Mouse (Mus musculus): Measurements from ENCODE around the gene Fcho2.

Gene Fcho2

DNA sequence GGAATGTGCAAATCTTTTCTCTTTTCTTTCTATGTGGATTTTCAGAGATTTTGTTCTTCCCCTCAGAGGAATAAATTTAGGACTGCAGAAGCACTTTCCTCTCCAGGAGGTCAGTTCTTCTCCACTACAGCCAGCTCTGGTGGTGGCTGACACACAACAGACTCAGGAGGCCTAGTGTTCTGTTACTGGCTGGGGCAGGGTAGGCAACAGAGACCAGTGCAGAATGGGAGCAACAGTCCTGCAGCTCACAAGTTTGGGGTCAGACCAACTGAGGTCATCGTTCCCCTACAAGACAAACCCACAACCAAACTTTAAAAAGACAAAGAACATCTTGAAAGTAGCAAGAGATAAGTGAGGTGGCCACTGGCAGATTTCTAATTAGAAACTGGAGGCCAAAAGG, 104.6 kb downstream of the Fcho2 start:
- no peak for DNase-seq (ENCODE audit: low read depth)

- no peak for DNase-seq (ENCODE audit: low read depth)
Observed at GRCm38 (mm10) chr13:98710236-98710635, 105.0 kb downstream of the Fcho2 start.

DNA sequence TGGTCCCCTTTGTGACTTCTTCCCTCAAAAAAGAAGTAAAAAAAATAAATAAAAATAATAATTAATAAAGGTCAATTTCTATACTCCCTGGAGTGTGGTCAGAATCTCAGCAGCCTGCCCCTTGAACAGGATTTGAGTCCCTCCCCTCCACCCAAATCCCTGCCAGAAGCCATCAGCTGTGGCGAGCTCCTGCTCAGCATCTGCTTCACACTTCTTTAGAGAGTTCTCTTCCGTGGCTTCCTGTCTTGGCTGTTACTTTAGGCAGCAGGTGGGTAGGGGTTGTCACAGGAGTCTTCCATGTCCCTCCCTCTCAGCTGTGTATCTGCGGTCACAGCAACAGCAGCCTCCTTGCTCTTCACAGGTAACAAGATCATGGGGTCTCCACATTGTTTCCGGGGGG, 109.7 kb downstream of the Fcho2 start:
- DNase-seq (ENCODE audit: low read depth) = no peak

- no peak for DNase-seq (ENCODE audit: low read depth)
Observed at GRCm38 (mm10) chr13:98703786-98704185, 111.5 kb downstream of the Fcho2 start.

DNA sequence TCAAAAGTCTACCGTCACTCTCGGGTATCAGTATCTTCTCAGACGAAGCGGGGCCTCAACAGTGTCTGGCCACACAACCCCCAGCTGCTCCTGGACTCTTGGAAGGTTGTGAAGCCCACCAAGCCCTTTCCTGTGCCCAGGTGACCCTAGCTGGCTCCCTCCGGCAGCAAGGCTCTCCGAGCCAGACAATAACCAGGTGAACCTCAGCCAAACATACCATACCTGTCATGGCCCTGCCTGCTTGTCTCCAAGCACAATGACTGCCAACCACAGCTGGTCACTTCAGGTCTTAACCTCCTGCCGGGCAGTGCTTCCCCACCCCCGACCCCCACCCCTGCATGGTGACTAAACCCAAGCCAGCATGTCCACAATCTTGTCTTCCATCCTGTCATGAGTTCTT, 112.9 kb downstream of the Fcho2 start:
- no peak for DNase-seq (ENCODE audit: low read depth)

GRCm38 (mm10) chr13:98701309-98701675, 114.0 kb downstream of the Fcho2 start:
- DNase-seq (ENCODE audit: low read depth) = no peak

- no peak for DNase-seq (ENCODE audit: low read depth)
Observed at GRCm38 (mm10) chr13:98700661-98701308, 114.5 kb downstream of the Fcho2 start.

- DNase-seq (ENCODE audit: low read depth) = no peak
Observed at GRCm38 (mm10) chr13:98699982-98700540, 115.2 kb downstream of the Fcho2 start.

DNA sequence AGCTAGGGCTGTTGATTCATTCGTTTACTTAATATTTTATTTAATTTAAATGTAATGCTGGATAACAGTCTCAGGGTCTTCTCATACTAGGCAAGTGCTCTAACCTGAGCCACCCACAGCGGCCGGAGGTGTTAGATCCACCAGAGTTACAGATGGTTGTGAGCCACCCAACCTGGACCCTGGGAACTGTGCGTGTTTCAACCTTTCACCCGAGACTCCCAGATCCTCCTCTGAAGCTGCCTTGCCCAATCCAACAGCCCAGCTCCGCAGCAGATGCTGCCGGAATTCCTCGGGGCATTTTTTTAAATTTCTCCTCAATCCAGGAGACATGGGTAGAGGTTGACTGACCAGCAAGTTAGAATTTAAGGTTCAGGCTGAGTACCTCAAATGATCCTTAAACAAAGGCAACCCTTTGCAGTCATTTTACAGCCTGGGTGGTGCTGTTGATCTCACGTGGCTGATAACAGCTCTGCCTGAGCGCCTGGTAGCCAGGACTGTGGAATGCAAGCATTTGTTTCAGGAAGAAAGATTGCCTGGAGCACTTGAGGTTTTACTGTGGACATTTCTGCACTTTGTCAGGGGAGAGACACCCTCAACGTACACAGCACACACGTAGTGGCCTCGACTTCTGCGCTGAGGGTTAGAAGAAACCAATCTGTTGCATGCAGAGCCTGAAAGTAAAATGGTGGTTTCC, 116.1 kb downstream of the Fcho2 start:
- no peak for DNase-seq (ENCODE audit: low read depth)

DNA sequence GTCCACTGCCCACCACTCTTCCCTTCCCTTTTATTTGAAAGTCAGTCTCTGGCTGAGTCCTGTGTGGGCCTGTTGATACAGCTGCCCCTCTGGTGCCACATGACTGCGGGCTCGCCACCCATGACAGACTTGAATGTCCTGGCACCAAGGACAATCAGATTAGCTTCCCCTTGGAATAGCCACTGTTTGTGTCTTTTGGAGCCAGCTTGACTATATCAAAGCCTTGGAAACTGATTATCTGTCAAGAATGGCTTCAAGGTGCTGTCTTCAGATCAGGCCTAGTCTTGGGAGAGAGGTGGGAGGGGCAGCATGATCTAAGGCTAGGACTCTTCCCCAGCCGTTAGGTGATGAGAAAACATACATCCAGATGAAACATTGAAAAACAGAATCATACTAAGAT, 118.5 kb downstream of the Fcho2 start:
- DNase-seq (ENCODE audit: low read depth) = no peak

GRCm38 (mm10) chr13:98695546-98695945, 119.7 kb downstream of the Fcho2 start:
- DNase-seq (ENCODE audit: low read depth) = no peak

DNA sequence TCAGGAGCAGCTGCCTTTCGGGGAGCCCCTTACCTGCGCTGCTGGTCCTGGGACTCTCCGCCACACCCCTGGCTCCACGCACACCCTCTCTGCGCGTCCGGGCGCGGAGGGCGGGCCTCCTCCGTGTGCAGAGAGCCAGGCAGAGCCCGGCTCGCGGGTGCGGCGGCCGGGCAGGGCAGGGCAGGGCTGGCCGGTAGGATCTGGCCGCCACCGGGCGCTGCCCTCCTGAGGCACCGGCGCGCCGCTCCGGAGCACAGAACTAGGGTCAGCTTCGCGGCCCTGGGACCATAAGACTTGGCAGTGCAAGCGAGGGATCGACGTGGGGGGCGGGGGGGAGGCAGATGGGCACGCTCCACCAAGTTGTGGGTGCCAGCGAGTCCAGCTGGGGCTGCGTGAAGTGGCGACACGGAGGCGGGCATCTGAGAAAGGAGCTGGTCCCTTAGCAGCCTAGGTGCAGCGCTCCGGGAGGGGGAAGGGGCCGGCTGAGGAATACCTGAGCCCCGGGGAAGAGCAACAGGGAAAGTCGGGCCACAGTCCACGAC, 120.4 kb downstream of the Fcho2 start, which contains the start of gene Tmem171:
Tmem171 (minus strand) TSS at position 62 of the 542 bp plus-strand sequence.
- DNase-seq (ENCODE audit: low read depth) = peak; percentile 13

- peak; percentile 58 for DNase-seq (ENCODE audit: low read depth)
Observed at GRCm38 (mm10) chr13:98693316-98693715, 121.9 kb downstream of the Fcho2 start.

DNA sequence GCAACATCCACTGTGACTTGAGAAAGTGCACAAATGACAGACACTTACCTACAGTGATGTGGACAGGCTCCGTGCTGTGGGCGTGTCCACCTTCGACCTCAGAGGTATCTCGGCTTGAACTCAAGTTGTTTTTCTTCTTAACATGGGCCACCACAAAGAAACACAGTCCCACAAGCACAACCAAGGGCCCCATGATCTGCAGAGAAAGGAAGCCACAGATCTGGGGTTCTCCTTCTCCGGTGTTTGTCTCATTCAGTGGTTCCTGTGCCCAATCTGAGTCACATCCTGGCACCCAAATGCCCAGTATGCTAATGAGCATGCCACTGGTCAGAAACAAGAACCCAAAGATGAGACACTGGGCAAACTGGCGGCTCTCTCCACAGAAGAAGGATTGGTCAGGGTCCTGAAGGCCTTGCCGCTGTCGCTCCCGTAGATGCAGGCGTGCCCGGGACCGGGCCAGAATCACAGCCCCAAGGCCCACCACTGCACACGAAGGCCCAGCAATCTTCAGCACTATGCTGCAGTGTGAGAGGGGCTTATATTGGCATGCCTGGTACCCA, 123.2 kb downstream of the Fcho2 start:
- peak; percentile 74 for DNase-seq (ENCODE audit: low read depth)

DNA sequence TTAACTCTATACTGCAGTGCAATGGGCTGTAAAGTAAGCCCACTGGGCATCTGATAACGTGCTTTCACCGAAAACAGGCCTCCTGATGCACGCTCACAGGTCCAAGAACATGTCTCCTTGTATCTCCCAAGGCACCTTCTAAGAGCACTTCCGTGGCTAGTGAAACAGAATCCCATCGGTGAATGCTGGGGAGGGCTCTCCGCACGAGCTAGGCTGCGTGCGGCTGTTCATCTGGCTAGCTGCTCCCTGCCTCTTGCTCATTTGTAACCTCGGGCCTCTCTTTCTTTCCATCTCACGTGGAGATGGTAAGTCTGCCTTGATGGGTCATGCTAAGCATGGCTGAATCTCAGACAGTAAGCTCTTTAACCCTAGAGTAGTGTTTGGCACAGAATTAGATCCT, 124.4 kb downstream of the Fcho2 start:
- DNase-seq (ENCODE audit: low read depth) = no peak

GRCm38 (mm10) chr13:98689605-98690290, 125.5 kb downstream of the Fcho2 start:
- no peak for DNase-seq (ENCODE audit: low read depth)

DNA sequence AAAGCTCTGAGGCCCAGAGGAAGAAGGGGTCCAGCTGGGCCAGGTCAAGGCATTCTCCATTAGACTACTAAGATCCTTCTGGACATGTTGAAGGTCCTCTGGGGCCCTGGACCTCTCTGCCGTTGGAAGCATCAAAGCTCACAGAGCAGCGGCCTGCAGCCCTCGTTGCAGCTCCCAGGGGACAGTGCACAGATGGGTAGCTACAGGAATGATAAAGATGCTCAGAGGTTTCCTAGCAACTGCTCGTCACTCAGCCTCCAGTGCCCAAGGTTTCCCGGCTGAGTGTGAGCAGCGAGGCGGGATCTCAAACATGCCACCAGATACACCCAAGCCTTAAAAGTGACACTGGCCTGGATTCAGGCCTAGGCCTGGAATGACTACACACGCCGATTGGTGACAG, 127.3 kb downstream of the Fcho2 start:
- no peak for DNase-seq (ENCODE audit: low read depth)

DNA sequence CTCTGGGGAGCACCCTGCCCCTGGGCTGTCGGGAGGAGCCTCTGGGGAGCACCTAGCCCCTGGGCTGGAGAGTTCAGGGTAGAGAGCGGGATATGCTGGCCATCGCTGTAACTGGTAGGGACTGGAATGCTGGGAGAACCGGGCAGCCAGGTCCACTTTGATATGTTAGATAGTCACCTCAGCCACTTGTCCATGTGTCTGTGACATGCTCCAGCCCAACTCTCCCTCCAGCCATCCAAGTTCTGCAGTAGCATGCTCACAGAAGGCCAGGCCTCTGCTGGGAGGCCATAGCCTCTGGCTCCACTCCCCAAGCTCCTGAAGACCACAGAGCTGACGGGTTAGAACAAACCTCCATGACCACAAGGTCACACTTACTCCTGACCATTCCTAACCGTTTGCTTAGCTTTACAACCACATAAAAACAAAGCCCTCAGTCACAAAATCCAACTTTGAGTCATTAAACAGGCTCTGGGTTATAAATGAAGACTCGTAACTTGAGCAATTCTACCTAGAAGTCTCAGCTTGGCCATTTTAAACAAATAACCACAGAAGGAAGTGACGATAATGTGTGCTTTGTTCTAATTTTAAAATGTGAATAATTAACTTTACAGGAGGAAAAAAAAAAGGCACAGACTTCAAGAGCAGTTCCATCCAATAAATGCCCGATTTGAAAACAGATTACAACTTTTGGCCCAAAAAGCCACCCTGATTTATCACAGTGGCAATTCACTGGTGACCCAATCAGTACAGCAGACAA, 130.9 kb downstream of the Fcho2 start:
- peak; percentile 19 for DNase-seq (ENCODE audit: low read depth)

DNA sequence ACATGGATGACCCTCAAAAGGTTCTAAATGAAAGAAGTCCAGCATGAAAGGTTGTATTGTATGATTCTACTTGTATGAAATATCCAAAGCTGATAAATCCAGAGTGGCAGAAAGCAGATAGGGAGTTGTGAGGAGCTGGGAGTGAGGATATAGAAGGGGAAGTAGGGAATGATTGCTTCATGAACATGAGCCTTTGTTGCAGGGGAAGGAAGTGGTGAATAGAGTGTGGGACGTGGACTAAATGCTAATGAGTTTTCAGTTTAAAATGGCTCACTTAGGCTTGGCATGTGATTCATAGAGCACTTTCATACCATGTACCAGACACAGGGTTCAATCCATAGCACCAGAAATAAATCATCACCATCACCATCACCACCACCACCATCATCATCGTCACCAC, 131.8 kb downstream of the Fcho2 start:
- DNase-seq (ENCODE audit: low read depth) = no peak

- DNase-seq (ENCODE audit: low read depth) = no peak
Observed at GRCm38 (mm10) chr13:98680470-98681060, 134.7 kb downstream of the Fcho2 start.

DNA sequence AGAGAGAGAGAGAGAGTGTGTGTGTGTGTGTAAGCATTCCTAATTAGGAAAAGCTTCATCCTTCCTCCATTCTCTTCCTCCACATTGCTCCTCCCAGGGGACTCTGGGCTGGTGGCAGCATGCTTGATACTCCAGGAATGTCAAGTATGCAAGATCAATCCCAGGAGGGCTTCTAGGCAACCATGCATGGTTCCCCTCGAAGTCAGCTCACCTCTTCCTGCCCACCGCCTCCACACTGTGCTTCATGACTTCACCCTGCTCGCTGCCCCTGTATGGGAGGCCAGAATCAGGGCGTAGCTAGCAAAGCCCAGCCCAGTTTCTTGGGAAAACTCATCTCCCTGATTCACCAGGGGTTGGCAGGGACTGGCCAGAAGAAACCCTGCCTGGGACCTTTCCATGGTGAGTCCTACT, 135.6 kb downstream of the Fcho2 start:
- DNase-seq (ENCODE audit: low read depth) = no peak

Measured in induced T-regulatory cell, adult 2 months (primary cell).